Mouse (Mus musculus) intestine, embryonic 16.5 days (tissue): ENCODE measurements around the gene Kbtbd3. TPM values are rescaled to one million over a fixed set of nuclear protein-coding genes. Genes with fewer than 3 reads are reported as not detected.

Experiments
- ATAC-seq: fragments of 200-750 bp; cut with Nextera tagmentation; 2 replicates; pipeline ENCODE4 v1.8.0; 2017; ENCODE audit warnings: moderate TSS enrichment, moderate library complexity
- H3K27ac ChIP-seq: fragments of 300-500 bp; sonication (generic); 2 replicates; pipeline ENCODE4 v1.5.1; 2014; ENCODE audit warnings: mild to moderate bottlenecking, low read length
- H3K27me3 ChIP-seq: fragments of 300-500 bp; sonication (generic); replicated peaks from 2 replicates; pipeline ENCODE4 v1.6.1; 2014; ENCODE audit warnings: low read length, control low read depth, mixed read lengths; ENCODE audit not compliant: control insufficient read depth, insufficient read depth
- H3K36me3 ChIP-seq: fragments of 300-500 bp; sonication (generic); 2 replicates; pipeline ENCODE4 v1.6.1; 2014; ENCODE audit warnings: low read length, control low read depth; ENCODE audit not compliant: control insufficient read depth, insufficient read depth
- H3K4me1 ChIP-seq: fragments of 300-500 bp; sonication (generic); 2 replicates; pipeline ENCODE4 v1.6.1; 2014; ENCODE audit warnings: low read length, control low read depth, mixed read lengths; ENCODE audit not compliant: control insufficient read depth, insufficient read depth
- H3K4me2 ChIP-seq: fragments of 300-500 bp; sonication (generic); 2 replicates; pipeline ENCODE4 v1.6.1; 2014; ENCODE audit warnings: low read depth, low read length, control low read depth
- H3K4me3 ChIP-seq: fragments of 300-500 bp; sonication (generic); 2 replicates; pipeline ENCODE4 v1.5.1; 2014; ENCODE audit warnings: mild to moderate bottlenecking, low read length
- H3K9ac ChIP-seq: fragments of 300-500 bp; sonication (generic); 2 replicates; pipeline ENCODE4 v1.6.1; 2014; ENCODE audit warnings: low read depth, low read length
- H3K9me3 ChIP-seq: fragments of 300-500 bp; sonication (generic); 2 replicates; pipeline ENCODE4 v1.6.1; 2016; ENCODE audit warnings: low read length, control low read depth; ENCODE audit not compliant: control insufficient read depth
- WGBS: fragments of 180-500 bp; shearing (Covaris S2); extraction: QIAGEN DNeasy Blood & Tissue Kit; methylation state at CpG from one replicate; pipeline ENCODE4 v1.1.7; 2014; 5-methylcytosine and 5-hydroxymethylcytosine counted together
- polyA plus RNA-seq: library from polyadenylated mRNA; unstranded; fragments of >200 nt; fragmentation: Nextera tagmentation; extraction: Ambion mirVana; gene quantifications from 2 replicates; pipeline ENCODE4 v1.2.1, GENCODE M21; 2015

Kbtbd3 gene
- 4.7 and 5.1 TPM in 2 replicates for polyA plus RNA-seq

DNA sequence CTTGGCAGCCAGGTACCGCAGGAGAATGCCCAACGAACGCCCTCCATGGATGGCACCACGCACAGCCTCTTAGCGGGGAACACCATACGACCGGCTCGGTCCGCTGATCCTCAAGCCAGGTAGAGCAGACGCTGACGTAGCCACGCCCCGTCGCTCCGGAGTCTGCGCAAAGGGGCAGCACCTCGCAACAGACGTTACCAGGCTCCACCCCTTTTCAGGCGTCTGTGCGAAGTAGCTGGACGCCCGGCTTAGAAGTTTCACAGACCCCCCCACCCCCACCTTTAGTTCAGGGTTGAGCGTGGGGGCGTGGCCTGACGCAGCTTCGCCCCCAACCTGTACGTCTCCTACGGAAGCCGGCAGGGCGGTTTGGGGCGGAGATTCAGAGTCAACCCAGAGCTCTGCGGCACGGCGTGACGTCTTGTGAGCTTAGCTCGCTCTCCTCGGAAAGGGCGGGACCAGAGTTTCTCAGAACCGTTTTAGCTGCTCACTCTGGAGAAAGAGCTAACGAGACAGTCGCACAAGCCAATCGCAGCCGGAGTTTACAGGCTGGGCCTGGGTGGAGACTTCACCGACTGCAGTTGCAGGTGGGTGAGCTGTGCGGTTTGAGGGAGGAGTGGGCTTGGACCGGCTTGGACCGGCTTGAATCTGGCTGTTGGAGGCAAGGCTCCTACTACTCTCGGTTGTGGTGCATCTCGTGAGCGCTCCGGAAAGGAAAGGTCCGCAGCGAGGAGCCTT is at the start of gene Kbtbd3, which contains the start of gene Aasdhppt:
Gene Kbtbd3, plus strand, starts transcription at position 483 of the 735 bp plus-strand sequence.
Gene Aasdhppt, minus strand, starts transcription at position 121 of the 735 bp plus-strand sequence.
- peaks cover 4% of the 10 kb centered on the region; the same call in 1 of the 2 replicates for H3K4me1 ChIP-seq
- no peaks in the 10 kb centered on the region for H3K9me3 ChIP-seq
- under 1% methylated on average over 53 of the region's 53 CpGs for WGBS
- peak within 1 kb of the TSS; percentile 63 for H3K4me3 ChIP-seq
- H3K27ac ChIP-seq, result peak within 1 kb of the TSS; percentile 91
- H3K4me2 ChIP-seq, result peak within 1 kb of the TSS; percentile 84
- no peaks in the 10 kb centered on the region for H3K27me3 ChIP-seq
- peak; percentile 99 for ATAC-seq
- no peaks in the 10 kb centered on the region for H3K36me3 ChIP-seq
- H3K9ac ChIP-seq, result peak within 1 kb of the TSS; percentile 82

DNA sequence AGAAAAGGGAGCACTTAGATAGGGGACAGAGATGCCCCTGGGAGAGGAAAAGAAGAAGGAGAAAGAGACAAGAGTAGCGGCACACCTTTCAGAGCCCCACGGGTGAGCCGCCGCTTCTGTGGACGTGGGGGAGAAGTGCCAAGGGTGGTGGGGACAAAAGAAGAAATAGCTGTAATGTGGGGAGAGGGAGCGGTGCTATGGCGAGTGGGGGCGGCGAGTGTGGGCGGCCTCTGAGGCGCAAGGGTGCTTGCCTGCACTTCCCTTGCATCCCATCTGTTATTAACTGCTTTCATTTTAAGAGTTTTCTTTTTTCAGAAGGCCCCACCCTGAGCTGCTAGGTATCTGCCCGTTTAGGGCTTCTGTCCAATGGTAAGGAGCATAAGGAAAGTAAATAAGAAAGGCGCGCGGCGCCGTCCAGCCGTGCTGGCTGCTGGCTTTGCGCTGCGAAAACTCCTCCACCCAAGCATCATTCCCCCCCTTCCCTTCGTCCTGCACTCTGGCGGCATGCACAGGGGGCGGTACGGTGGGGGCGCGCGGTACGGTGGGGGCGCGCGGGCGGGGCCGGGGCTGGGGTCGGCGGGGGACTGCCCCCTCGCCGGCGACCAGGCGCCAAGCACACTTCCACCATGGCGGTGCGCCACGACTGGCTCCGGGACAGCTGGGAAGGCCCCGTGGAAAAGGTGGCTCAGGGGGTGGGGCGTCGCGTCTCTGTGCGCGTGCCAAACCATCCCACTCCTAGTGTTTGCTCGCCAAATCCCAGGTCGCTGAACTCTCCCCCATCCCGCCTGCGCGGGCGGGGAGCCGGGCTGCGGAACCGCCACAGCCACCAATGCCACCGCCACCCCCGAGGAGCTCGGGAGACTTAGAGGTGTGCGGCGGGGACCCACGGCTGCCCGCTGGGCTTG is 49.5 kb upstream of the Kbtbd3 start:
- Histone ChIP-seq H3K27ac (no peak overlapping the region), H3K4me3 (peak overlapping the region; percentile 4; the same call in 1 of the 2 replicates), H3K9me3 (peaks cover 14% of the 10 kb centered on the region), H3K4me1 (no peaks in the 10 kb centered on the region), H3K4me2 (0 out of 2 replicates have a peak overlapping the region, but pooled peaks have one; percentile 2), H3K36me3 (no peaks in the 10 kb centered on the region), H3K27me3 (no peaks in the 10 kb centered on the region), H3K9ac (no peak overlapping the region)
- WGBS, result 59% methylated on average over 65 of the region's 65 CpGs
- ATAC-seq, result no peak

GRCm38 (mm10) chr9:4260746-4261090 is 48.9 kb upstream of the Kbtbd3 start:
- Histone ChIP-seq H3K27ac (no peak overlapping the region), H3K4me2 (no peak overlapping the region), H3K4me1 (no peaks in the 10 kb centered on the region), H3K4me3 (no peak overlapping the region), H3K9me3 (peaks cover 14% of the 10 kb centered on the region), H3K36me3 (no peaks in the 10 kb centered on the region), H3K27me3 (no peaks in the 10 kb centered on the region), H3K9ac (no peak overlapping the region)
- ATAC-seq, result no peak
- 67% methylated on average over 12 of the region's 12 CpGs for WGBS

GRCm38 (mm10) chr9:4266881-4267280 is 42.8 kb upstream of the Kbtbd3 start:
- no peak overlapping the region for H3K9ac ChIP-seq
- H3K36me3 ChIP-seq, result no peaks in the 10 kb centered on the region
- WGBS, result 98% methylated on average over 3 of the region's 3 CpGs
- H3K4me2 ChIP-seq, result no peak overlapping the region
- no peak for ATAC-seq
- H3K4me3 ChIP-seq, result no peak overlapping the region
- no peaks in the 10 kb centered on the region for H3K27me3 ChIP-seq
- no peak overlapping the region for H3K27ac ChIP-seq
- no peaks in the 10 kb centered on the region for H3K9me3 ChIP-seq
- H3K4me1 ChIP-seq, result no peaks in the 10 kb centered on the region

- no peak overlapping the region for H3K27ac ChIP-seq
- no peak for ATAC-seq
- H3K36me3 ChIP-seq, result no peaks in the 10 kb centered on the region
- no peaks in the 10 kb centered on the region for H3K27me3 ChIP-seq
- H3K4me3 ChIP-seq, result no peak overlapping the region
- no peaks in the 10 kb centered on the region for H3K9me3 ChIP-seq
- no peak overlapping the region for H3K4me2 ChIP-seq
- H3K4me1 ChIP-seq, result no peaks in the 10 kb centered on the region
- WGBS, result 27% methylated on average over 3 of the region's 3 CpGs
- H3K9ac ChIP-seq, result no peak overlapping the region
These were observed 25.8 kb upstream of the Kbtbd3 start for GRCm38 (mm10) chr9:4283850-4284249.

DNA sequence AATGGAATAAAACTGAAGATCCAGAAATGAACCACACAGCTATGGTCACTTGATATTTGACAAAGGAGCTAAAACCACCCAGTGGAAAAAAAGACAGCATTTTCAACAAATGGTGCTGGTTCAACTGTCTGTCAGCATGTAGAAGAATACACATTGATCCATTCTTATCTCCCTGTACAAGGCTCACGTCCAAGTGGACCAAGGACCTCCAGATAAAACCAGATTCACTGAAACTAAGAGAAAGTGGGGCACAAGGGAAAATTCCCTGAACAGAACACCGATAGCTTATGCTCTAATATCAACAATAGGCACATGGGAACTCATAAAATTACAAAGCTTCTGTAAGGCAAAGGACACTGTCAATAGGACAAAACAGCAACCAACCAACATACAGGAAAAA is 9.2 kb upstream of the Kbtbd3 start:
- Histone ChIP-seq H3K9me3 (no peaks in the 10 kb centered on the region), H3K4me2 (no peak overlapping the region), H3K9ac (no peak overlapping the region), H3K4me3 (no peak overlapping the region), H3K27me3 (no peaks in the 10 kb centered on the region), H3K27ac (no peak overlapping the region), H3K36me3 (peaks cover 5% of the 10 kb centered on the region; the same call in 1 of the 2 replicates), H3K4me1 (no peaks in the 10 kb centered on the region)
- ATAC-seq, result no peak
- WGBS, result 77% methylated on average over 2 of the region's 2 CpGs

GRCm38 (mm10) chr9:4304867-4305266 is 4.8 kb upstream of the Kbtbd3 start:
- Histone ChIP-seq H3K4me3 (no peak overlapping the region), H3K4me2 (no peak overlapping the region), H3K27me3 (no peaks in the 10 kb centered on the region), H3K36me3 (0 out of 2 replicates have a peak, but pooled peaks cover 2% of the 10 kb centered on the region), H3K9me3 (no peaks in the 10 kb centered on the region), H3K4me1 (peaks cover 4% of the 10 kb centered on the region; the same call in 1 of the 2 replicates), H3K9ac (no peak overlapping the region), H3K27ac (no peak overlapping the region)
- WGBS, result 46% methylated on average over 1 of the region's 1 CpGs
- no peak for ATAC-seq

- H3K4me2 ChIP-seq, result peak overlapping the region; percentile 75
- peak overlapping the region; percentile 77 for H3K27ac ChIP-seq
- ATAC-seq, result peak; percentile 61
- no peaks in the 10 kb centered on the region for H3K9me3 ChIP-seq
- no peaks in the 10 kb centered on the region for H3K36me3 ChIP-seq
- peak overlapping the region; percentile 73 for H3K9ac ChIP-seq
- H3K4me3 ChIP-seq, result peak overlapping the region; percentile 63
- under 1% methylated on average over 36 of the region's 36 CpGs for WGBS
- H3K27me3 ChIP-seq, result no peaks in the 10 kb centered on the region
- H3K4me1 ChIP-seq, result peaks cover 4% of the 10 kb centered on the region; the same call in 1 of the 2 replicates
These were observed 844 bp upstream of the Kbtbd3 start for GRCm38 (mm10) chr9:4308628-4309350.

DNA sequence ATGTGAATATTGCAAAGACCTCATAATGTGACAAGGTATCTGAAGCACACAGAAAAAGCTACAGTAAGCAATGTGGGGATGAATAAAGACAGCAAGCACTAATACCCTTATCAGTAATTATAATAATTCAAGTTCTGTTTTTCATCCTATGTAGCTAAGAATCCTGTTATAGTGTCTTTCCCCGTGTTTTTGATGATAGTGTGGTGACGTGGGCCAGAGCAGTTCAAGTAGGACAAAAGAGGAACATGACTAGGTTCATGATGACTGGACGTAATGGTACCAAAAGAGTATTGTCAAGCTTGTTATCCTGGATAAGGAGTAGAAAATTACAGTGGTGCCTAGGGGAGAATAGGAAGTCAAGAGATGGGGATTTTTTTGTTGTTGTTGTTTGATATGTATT is 1.1 kb downstream of the Kbtbd3 start:
- Histone ChIP-seq H3K9me3 (no peaks in the 10 kb centered on the region), H3K4me3 (peak overlapping the region; percentile 63), H3K27ac (no peak overlapping the region), H3K4me2 (peak overlapping the region; percentile 84), H3K36me3 (no peaks in the 10 kb centered on the region), H3K9ac (no peak overlapping the region), H3K4me1 (peaks cover 4% of the 10 kb centered on the region; the same call in 1 of the 2 replicates), H3K27me3 (no peaks in the 10 kb centered on the region)
- ATAC-seq, result no peak
- WGBS, result 73% methylated on average over 3 of the region's 3 CpGs
